Mouse (Mus musculus) retina, embryonic 14.5 days (tissue): ENCODE results near the gene Gm49322.
"Not testable (repeated sequence)": the region's sequence is repeated elsewhere in the genome, so short reads cannot be mapped to it uniquely, and the experiment has no call there.

Source experiments
- DNase-seq: peaks from one replicate; pipeline ENCODE4 v3.0.0-alpha.2; 2015; ENCODE audit warnings: low spot score

Gm49322 gene

GRCm38 (mm10) chr10:80611905-80612304 is 6.1 kb downstream of the Gm49322 start:
- DNase-seq: no peak

- no peak for DNase-seq
Measured at GRCm38 (mm10) chr10:80613821-80614220, 8.0 kb downstream of the Gm49322 start.

- DNase-seq: no peak
Measured at GRCm38 (mm10) chr10:80614351-80614750, 8.5 kb downstream of the Gm49322 start.

- no peak for DNase-seq
Measured at GRCm38 (mm10) chr10:80618181-80618580, 12.4 kb downstream of the Gm49322 start.

- DNase-seq: no peak
Measured at GRCm38 (mm10) chr10:80619465-80620244, 13.8 kb downstream of the Gm49322 start.

- DNase-seq: no peak
Measured at GRCm38 (mm10) chr10:80620365-80620764, 14.5 kb downstream of the Gm49322 start.

- DNase-seq: no peak
Measured at GRCm38 (mm10) chr10:80620796-80621689, 15.2 kb downstream of the Gm49322 start.

- DNase-seq: no peak
Measured at GRCm38 (mm10) chr10:80621690-80621939, 15.8 kb downstream of the Gm49322 start.

GRCm38 (mm10) chr10:80621940-80622660 is 16.3 kb downstream of the Gm49322 start:
- peak; percentile 100 for DNase-seq

GRCm38 (mm10) chr10:80622661-80623456 is 17.0 kb downstream of the Gm49322 start, which contains the start of gene Csnk1g2:
Csnk1g2 (plus strand) TSS chr10:80622838.
- DNase-seq: peak; percentile 21

- DNase-seq: peak; percentile 55
Measured at GRCm38 (mm10) chr10:80623457-80624191, 17.8 kb downstream of the Gm49322 start.

- DNase-seq: no peak
Measured at GRCm38 (mm10) chr10:80625764-80626163, 19.9 kb downstream of the Gm49322 start.

GRCm38 (mm10) chr10:80627685-80628084 is 21.9 kb downstream of the Gm49322 start:
- DNase-seq: peak; percentile 58

- DNase-seq: no peak
Measured at GRCm38 (mm10) chr10:80628925-80629324, 23.1 kb downstream of the Gm49322 start.

GRCm38 (mm10) chr10:80635345-80635744 is 29.5 kb downstream of the Gm49322 start:
- DNase-seq: no peak

GRCm38 (mm10) chr10:80646936-80647335 is 41.1 kb downstream of the Gm49322 start:
- no peak for DNase-seq

- not testable (repeated sequence) for DNase-seq
Measured at GRCm38 (mm10) chr10:80649910-80650309, 44.1 kb downstream of the Gm49322 start.

GRCm38 (mm10) chr10:80650392-80650791 is 44.6 kb downstream of the Gm49322 start:
- DNase-seq: no peak

- no peak for DNase-seq
Measured at GRCm38 (mm10) chr10:80653156-80653720, 47.4 kb downstream of the Gm49322 start.

- DNase-seq: no peak
Measured at GRCm38 (mm10) chr10:80654866-80655265, 49.0 kb downstream of the Gm49322 start.
